Mouse (Mus musculus) C2C12 (cell line): ENCODE results near the gene Gm20388. TPM values are rescaled to one million over a fixed set of nuclear protein-coding genes. Genes with fewer than 3 reads are reported as not detected.

Experiments used
- H3K27me3 ChIP-seq: one replicate; pipeline ENCODE4 v1.6.1; 2011; ENCODE audit not compliant: control insufficient read depth, insufficient read depth, insufficient read length
- H3K36me3 ChIP-seq: one replicate; pipeline ENCODE4 v1.6.1; 2011; ENCODE audit not compliant: control insufficient read depth, insufficient read depth
- H3K4me3 ChIP-seq: one replicate; pipeline ENCODE4 v1.5.1; 2011; ENCODE audit warnings: mild to moderate bottlenecking, control low read depth; ENCODE audit not compliant: poor library complexity, insufficient read depth, severe bottlenecking
- H3K79me2 ChIP-seq: one replicate; pipeline ENCODE4 v1.6.1; 2011; ENCODE audit not compliant: control insufficient read depth, insufficient read depth
- H3K79me3 ChIP-seq: one replicate; pipeline ENCODE4 v1.6.1; 2011; ENCODE audit warnings: low read depth, control low read depth
- H3ac ChIP-seq: one replicate; pipeline ENCODE3; 2011; ENCODE audit warnings: low read depth; ENCODE audit not compliant: control insufficient read depth, insufficient read length
- CEBPB ChIP-seq: IDR thresholded peaks from one replicate; pipeline ENCODE4 v1.6.1; 2011; ENCODE audit warnings: low read depth, mild to moderate bottlenecking, control low read depth, moderate library complexity
- CTCF ChIP-seq: IDR thresholded peaks from one replicate; pipeline ENCODE4 v1.5.1; 2011; ENCODE audit not compliant: control insufficient read depth, insufficient read depth, insufficient read length
- FOSL1 ChIP-seq: IDR thresholded peaks from one replicate; pipeline ENCODE4 v1.8.0; 2011; ENCODE audit warnings: mild to moderate bottlenecking, low read length; ENCODE audit not compliant: poor library complexity, insufficient read depth, severe bottlenecking
- MAX ChIP-seq: IDR thresholded peaks from one replicate; pipeline ENCODE4 v1.6.1; 2011; ENCODE audit warnings: mild to moderate bottlenecking, control low read depth
- MYOD1 ChIP-seq: IDR thresholded peaks from one replicate; pipeline ENCODE4 v1.6.1; 2011; ENCODE audit warnings: low read depth; ENCODE audit not compliant: control insufficient read depth, insufficient read length
- MYOG ChIP-seq: IDR thresholded peaks from one replicate; pipeline ENCODE4 v1.6.1; 2011; ENCODE audit not compliant: control insufficient read depth, insufficient read length; ENCODE audit errors: extremely low read depth
- USF1 ChIP-seq: IDR thresholded peaks from one replicate; pipeline ENCODE4 v1.6.1; 2011; ENCODE audit warnings: low read depth, mild to moderate bottlenecking, control low read depth, moderate library complexity
- polyA plus RNA-seq: library from polyadenylated mRNA; unstranded; fragments of >200 nt; fragmentation: generic; extraction: Trizol; gene quantifications from one replicate; pipeline ENCODE4 v1.2.1, GENCODE M21; 2012; ENCODE audit warnings: missing spikeins

The Gm20388 gene
- polyA plus RNA-seq, 1 experiment = 15.0 TPM

DNA sequence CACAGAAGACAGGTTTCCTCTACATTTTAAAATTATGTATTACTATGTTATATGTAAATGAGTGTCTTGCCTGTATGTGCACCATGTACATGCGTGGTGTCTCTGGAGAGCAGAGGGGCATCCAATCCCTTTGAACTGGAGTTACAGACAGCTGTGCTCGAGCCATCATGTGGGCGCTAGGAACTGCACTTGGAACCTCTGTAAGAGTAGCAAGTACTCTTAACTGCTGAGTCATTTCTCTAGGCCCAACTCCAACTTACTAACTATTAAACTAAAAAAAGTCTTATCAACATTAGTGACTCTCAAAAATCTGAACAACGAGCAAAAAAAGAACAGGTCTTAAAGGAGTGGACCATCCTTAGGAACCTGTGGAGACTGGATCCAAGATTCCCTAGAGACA, 3065.4 kb downstream of the Gm20388 start:
- H3K36me3 ChIP-seq = peaks cover 22% of the 10 kb centered on the region
- H3K4me3 ChIP-seq = no peak overlapping the region
- peaks cover 96% of the 10 kb centered on the region for H3K79me3 ChIP-seq
- H3K27me3 ChIP-seq = no peaks in the 10 kb centered on the region
- no peak overlapping the region for H3ac ChIP-seq
- H3K79me2 ChIP-seq = peaks cover 100% of the 10 kb centered on the region
- TF ChIP-seq CEBPB (no peak), CTCF (no peak), MAX (no peak), USF1 (no peak), MYOD1 (no peak), MYOG (no peak), FOSL1 (no peak)

GRCm38 (mm10) chr8:122979424-122979823, 3068.8 kb downstream of the Gm20388 start:
- TF ChIP-seq MYOD1 = no peak
- H3ac ChIP-seq = no peak overlapping the region

DNA sequence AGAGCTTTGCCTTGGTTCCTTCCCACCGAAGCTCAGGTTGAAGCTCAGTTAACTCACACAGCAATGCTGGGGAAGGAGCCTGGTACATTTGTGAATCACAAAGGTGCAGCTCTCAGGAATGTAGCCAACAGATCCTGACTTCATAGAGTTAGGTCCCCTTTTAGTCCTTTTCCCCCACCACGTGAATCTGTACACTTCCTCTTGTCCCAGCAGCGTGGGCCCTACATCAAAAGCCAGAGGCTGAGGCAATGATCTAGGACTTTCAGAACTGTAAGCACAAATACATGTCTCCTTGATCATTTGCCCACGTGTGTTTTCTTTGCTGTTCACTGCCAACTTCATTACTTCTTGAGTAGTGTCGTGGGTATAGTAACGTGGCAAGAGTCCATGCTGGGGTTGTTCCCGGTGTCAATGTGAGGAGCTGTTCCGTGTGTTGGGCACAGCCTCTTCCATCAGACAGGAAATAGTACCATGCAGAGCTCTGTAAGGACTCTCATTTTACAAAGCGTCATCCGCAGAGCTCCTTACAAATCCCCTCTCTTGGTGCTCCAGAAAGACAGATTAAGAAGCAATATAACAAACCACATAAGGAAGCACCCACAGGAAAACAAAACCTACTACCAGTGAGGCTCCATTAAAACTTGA, 3069.3 kb downstream of the Gm20388 start:
- Histone ChIP-seq H3K79me2 (peaks cover 100% of the 10 kb centered on the region), H3ac (no peak overlapping the region), H3K4me3 (no peak overlapping the region), H3K79me3 (peaks cover 94% of the 10 kb centered on the region), H3K36me3 (peaks cover 3% of the 10 kb centered on the region), H3K27me3 (no peaks in the 10 kb centered on the region)
- no peak for TF ChIP-seq USF1
- TF ChIP-seq CEBPB = no peak
- TF ChIP-seq MYOG = no peak
- TF ChIP-seq FOSL1 = no peak

More at GRCm38 (mm10) chr8:122979424-122979823, 3068.8 kb downstream of the Gm20388 start:
- Histone ChIP-seq H3K27me3 (no peaks in the 10 kb centered on the region), H3K79me3 (peaks cover 94% of the 10 kb centered on the region), H3K4me3 (no peak overlapping the region), H3K79me2 (peaks cover 100% of the 10 kb centered on the region), H3K36me3 (peaks cover 9% of the 10 kb centered on the region)

DNA sequence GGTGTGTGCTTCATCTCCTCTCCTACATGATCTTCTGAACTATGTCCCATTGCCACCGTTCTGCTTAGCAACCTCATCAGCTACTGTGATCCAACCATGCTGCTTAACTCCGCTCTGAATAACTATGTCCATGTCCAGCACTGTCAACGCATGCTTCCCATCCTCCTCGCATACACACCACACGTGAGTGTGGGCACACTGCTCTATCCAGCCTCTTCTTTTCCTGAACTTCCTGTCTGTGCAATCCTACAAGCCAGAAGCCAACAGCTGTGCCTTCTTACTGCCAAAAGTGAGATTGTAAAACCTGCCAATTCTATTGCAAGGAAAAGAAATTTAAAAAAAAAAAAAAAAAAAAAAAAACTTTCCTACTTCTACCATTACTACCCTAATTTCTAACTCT, 3071.0 kb downstream of the Gm20388 start:
- Histone ChIP-seq H3ac (no peak overlapping the region), H3K27me3 (no peaks in the 10 kb centered on the region), H3K79me3 (peaks cover 95% of the 10 kb centered on the region), H3K4me3 (no peak overlapping the region), H3K79me2 (peaks cover 100% of the 10 kb centered on the region), H3K36me3 (peaks cover 3% of the 10 kb centered on the region)
- TF ChIP-seq CEBPB (no peak), USF1 (no peak), MYOG (no peak), MYOD1 (no peak), FOSL1 (no peak), MAX (no peak), CTCF (no peak)

DNA sequence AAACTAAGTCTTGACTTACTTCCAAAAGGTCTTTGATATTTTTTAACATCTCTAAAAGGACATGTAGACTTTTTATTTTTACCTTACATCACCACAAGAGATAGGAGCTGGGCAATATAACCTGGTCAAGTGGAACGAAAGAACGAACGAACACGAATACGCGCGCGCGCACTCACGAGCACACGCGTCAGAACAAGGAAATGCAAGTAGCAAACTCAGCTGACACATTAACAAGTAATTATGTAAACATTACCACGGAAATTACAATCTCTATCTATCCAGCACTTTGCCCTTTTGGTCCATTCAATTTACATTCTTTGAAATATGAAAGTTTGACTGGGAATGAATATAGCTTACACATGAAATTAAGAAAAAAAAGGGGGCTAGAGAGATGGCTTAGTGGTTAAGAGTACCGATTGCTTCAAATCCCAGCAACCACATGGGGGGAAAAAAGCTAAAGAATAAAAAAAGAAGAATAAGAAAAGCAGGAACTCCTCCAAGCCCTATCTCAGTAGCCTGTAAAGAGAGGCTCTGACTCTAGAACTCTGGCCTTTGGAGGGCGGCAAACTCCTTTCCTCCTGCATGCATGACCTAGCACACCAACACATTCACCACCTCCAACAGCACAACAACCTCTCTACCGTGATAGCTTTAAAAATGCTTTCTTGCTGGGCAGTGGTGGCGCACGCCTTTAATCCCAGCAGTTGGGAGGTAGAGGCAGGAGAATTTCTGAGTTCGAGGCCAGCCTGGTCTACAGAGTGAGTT, 3072.7 kb downstream of the Gm20388 start:
- peaks cover 100% of the 10 kb centered on the region for H3K79me2 ChIP-seq
- no peak for TF ChIP-seq CEBPB
- no peak for TF ChIP-seq CTCF
- TF ChIP-seq USF1 = no peak
- no peak for TF ChIP-seq MAX
- TF ChIP-seq FOSL1 = no peak
- TF ChIP-seq MYOG = no peak
- TF ChIP-seq MYOD1 = no peak
- no peaks in the 10 kb centered on the region for H3K27me3 ChIP-seq
- peaks cover 95% of the 10 kb centered on the region for H3K79me3 ChIP-seq
- no peaks in the 10 kb centered on the region for H3K36me3 ChIP-seq
- H3K4me3 ChIP-seq = no peak overlapping the region
- H3ac ChIP-seq = no peak overlapping the region

GRCm38 (mm10) chr8:122984175-122984574, 3073.5 kb downstream of the Gm20388 start:
- H3K36me3 ChIP-seq = no peaks in the 10 kb centered on the region
- H3K79me3 ChIP-seq = peaks cover 95% of the 10 kb centered on the region
- H3K27me3 ChIP-seq = no peaks in the 10 kb centered on the region

More at GRCm38 (mm10) chr8:122984175-122984574, 3073.5 kb downstream of the Gm20388 start:
- peaks cover 100% of the 10 kb centered on the region for H3K79me2 ChIP-seq
- no peak overlapping the region for H3K4me3 ChIP-seq
- TF ChIP-seq USF1 (no peak), CEBPB (no peak), MAX (no peak), FOSL1 (no peak), CTCF (no peak), MYOG (no peak), MYOD1 (no peak)
- no peak overlapping the region for H3ac ChIP-seq
